Mouse (Mus musculus) embryonic facial prominence, embryonic 10.5 days (tissue): ENCODE data around the gene Itsn1. TPM values are rescaled to one million over a fixed set of nuclear protein-coding genes. Genes with fewer than 3 reads are reported as not detected.
A peak's percentile ranks its signal among the peaks of the same experiment; 100 is the strongest.

ENCODE experiments used
- DNase-seq: peaks from one replicate; pipeline ENCODE4 v3.0.0-alpha.2; 2017; ENCODE audit warnings: low spot score
- H3K27ac ChIP-seq: fragments of 300-500 bp; sonication (generic); replicated peaks from 2 replicates; pipeline ENCODE4 v1.5.1; 2016; ENCODE audit warnings: mild to moderate bottlenecking
- H3K27me3 ChIP-seq: fragments of 300-500 bp; sonication (generic); replicated peaks from 2 replicates; pipeline ENCODE4 v1.6.1; 2016; ENCODE audit warnings: low read depth, mild to moderate bottlenecking; ENCODE audit not compliant: poor library complexity, severe bottlenecking
- H3K36me3 ChIP-seq: fragments of 300-500 bp; sonication (generic); replicated peaks from 2 replicates; pipeline ENCODE4 v1.6.1; 2016; ENCODE audit warnings: mild to moderate bottlenecking, moderate library complexity
- H3K4me1 ChIP-seq: fragments of 300-500 bp; sonication (generic); 2 replicates; pipeline ENCODE4 v1.6.1; 2016
- H3K4me3 ChIP-seq: fragments of 300-500 bp; sonication (generic); 2 replicates; pipeline ENCODE4 v1.5.1; 2016; ENCODE audit warnings: mild to moderate bottlenecking, moderate library complexity
- H3K9me3 ChIP-seq: fragments of 300-500 bp; sonication (generic); 2 replicates; pipeline ENCODE4 v1.6.1; 2016; ENCODE audit warnings: mild to moderate bottlenecking
- WGBS: fragments of 180-500 bp; shearing (Covaris S2); methylation state at CpG from one replicate; pipeline ENCODE4 v1.1.7; 2016; 5-methylcytosine and 5-hydroxymethylcytosine counted together
- polyA plus RNA-seq: library from polyadenylated mRNA; unstranded; fragments of >200 nt; fragmentation: Nextera tagmentation; extraction: Ambion mirVana; gene quantifications from 2 replicates; pipeline ENCODE4 v1.2.1, GENCODE M21; 2016

Itsn1 gene
- polyA plus RNA-seq, 1 experiment from 2014 or later, result 40.1 TPM

DNA sequence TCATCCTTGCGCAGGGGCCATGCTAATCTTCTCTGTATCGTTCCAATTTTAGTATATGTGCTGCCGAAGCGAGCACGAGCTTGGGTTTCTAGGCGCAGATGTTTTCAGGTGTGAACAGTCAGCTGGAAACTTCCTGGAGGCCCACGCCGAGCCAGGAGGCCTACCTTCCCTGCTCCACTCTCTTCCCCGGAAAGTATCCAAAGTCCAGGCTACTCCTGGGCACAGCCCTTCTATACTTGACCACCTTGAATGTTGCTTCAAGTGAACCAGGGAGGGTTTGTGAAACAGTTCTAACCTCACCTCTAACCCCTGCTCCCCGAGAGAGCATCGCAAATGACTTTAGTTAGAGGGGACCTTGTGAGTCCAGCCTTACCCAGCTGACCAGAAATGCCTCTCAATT lies 192.3 kb downstream of the Itsn1 start:
- Histone ChIP-seq H3K4me3 (no peak overlapping the region), H3K9me3 (no peaks in the 10 kb centered on the region), H3K27ac (no peak overlapping the region), H3K36me3 (peaks cover 36% of the 10 kb centered on the region), H3K4me1 (peaks cover 22% of the 10 kb centered on the region), H3K27me3 (no peaks in the 10 kb centered on the region)
- 92% methylated on average over 11 of the region's 11 CpGs for WGBS
- no peak for DNase-seq

DNA sequence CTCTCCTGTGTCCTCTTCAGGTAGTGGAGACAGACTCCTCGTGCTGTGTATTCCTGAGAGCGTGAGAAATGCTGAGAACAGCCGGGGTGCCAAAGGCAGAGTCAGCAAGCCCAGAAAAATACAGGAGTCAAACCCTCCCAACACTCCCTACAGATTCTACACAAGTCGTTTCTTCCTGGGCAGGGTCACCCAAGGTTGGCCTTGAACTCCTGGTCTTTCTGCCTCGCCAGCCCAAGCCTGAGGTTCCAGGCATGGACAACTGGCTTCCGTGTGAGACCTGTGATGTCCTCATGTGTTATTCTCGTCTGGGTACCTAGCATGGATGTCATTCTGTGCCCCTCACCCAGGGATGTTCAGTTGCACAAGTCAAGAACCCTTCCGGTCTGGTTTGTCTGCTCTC lies 193.9 kb downstream of the Itsn1 start:
- Histone ChIP-seq H3K27ac (no peak overlapping the region), H3K9me3 (no peaks in the 10 kb centered on the region), H3K4me1 (peaks cover 15% of the 10 kb centered on the region), H3K36me3 (peaks cover 52% of the 10 kb centered on the region), H3K4me3 (no peak overlapping the region), H3K27me3 (no peaks in the 10 kb centered on the region)
- WGBS, result 82% methylated on average over 8 of the region's 8 CpGs
- DNase-seq, result no peak

DNA sequence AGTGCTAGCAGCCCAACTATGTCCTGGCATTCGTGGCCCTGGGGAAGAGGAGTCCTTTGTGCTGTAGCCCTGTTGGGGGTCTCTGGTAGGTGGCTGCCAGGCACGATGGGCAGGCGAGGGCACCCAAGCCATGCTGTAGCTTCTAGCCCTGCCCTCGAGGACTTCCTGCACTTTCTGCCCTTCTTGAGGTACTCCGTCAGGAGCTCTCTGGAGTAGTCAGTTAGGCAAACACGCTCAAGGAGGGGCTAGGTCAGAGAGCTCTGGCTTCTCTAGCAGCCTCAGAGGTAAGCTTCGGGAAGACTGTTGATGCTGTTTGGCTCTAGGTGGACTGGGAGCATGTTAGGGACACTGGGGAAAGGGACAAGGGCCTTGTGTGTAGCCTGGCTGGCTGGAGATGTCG lies 195.3 kb downstream of the Itsn1 start:
- no peaks in the 10 kb centered on the region for H3K27me3 ChIP-seq
- peaks cover under 1% of the 10 kb centered on the region; the same call in 1 of the 2 replicates for H3K4me1 ChIP-seq
- H3K36me3 ChIP-seq, result peaks cover 67% of the 10 kb centered on the region
- DNase-seq, result no peak
- no peak overlapping the region for H3K4me3 ChIP-seq
- H3K9me3 ChIP-seq, result no peaks in the 10 kb centered on the region
- WGBS, result 89% methylated on average over 8 of the region's 8 CpGs
- H3K27ac ChIP-seq, result no peak overlapping the region

DNA sequence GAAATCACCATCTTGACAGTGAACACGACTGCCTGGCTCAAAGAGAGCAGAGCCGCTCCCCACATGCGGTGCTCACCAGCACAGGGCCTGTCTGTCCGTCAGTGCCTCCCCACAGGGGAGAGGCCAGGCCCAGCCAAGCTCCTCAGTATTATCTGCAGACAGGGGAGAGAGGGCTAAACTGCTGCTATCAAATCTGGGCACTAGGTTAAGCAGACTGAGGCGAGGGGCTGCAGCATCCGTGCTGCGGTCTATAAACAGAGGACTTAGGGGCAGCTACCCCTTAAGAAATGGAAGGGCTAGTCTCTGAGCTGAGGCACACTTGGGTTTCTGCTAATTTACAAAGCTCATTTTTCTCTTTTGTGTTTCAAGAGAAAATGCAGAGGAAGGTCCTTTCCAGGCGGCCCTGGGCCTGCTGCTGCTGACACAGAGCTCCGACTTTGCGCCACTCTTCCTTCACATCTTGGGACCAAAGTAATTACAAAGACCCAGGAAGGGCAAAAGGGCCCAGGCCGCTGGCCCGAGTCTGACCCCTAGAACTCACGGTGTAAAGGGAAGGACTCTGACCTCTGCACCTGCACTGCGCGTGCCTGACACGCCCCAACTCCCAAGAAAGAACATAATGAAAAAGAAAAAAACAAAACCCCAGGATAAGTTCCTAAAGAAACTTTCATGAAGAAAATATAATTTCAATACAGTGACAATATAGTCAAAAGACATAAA lies 199.0 kb downstream of the Itsn1 start:
- no peak for DNase-seq
- Histone ChIP-seq H3K9me3 (no peaks in the 10 kb centered on the region), H3K4me3 (no peak overlapping the region), H3K27ac (no peak overlapping the region), H3K4me1 (peaks cover 10% of the 10 kb centered on the region), H3K36me3 (peaks cover 71% of the 10 kb centered on the region), H3K27me3 (no peaks in the 10 kb centered on the region)
- WGBS, result 90% methylated on average over 16 of the region's 16 CpGs

DNA sequence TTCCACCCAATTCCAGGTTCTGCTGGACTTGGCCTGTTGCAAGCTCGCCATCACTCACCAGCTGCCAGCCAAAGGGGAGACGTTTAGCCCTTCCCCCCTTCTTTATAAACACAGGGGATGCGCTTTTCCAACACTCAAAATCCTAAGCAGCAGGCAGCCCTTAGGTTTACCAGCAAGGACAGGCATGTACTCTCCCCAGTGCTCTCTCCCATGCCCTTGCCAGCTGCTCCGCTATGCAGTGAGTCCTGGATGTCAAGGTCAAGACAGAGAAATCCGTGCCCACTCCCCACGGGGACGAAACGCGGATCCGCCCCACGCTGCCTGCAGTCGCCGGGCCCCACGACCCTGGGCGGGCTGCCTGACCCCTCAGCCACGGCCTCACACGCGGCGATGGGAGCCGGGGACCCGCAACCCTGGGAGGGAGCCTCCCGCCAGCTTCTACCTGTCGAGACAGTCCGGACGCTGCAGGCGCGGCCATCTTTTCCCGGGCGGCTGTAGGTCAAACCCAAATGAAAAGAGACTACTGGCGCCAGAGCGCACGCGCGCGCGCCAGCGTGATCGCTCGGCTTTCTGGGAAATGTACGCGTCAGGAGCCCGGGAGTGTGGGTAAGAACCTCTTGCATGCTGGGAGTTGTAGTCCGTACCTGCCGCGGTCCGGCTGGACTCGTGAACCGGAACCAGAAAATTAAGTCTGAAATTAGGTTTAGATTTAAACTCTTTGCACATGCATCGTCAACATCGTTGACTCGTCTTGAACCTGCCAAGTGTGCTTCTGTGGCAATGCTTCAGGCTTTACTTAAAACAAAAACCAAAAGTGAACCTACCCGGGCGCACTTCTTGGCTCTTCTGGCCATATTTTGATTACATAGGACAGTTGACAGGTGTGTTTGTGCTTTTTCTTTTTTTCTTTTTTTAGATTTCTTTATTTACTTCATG lies 202.3 kb downstream of the Itsn1 start:
- Histone ChIP-seq H3K9me3 (no peaks in the 10 kb centered on the region), H3K4me1 (peaks cover 10% of the 10 kb centered on the region), H3K4me3 (peak overlapping the region; percentile 80), H3K27ac (peak overlapping the region; percentile 93), H3K27me3 (no peaks in the 10 kb centered on the region), H3K36me3 (peaks cover 38% of the 10 kb centered on the region)
- whole genome bisulfite sequencing, result under 1% methylated on average over 53 of the region's 53 CpGs
- peak; percentile 97 for DNase-seq

DNA sequence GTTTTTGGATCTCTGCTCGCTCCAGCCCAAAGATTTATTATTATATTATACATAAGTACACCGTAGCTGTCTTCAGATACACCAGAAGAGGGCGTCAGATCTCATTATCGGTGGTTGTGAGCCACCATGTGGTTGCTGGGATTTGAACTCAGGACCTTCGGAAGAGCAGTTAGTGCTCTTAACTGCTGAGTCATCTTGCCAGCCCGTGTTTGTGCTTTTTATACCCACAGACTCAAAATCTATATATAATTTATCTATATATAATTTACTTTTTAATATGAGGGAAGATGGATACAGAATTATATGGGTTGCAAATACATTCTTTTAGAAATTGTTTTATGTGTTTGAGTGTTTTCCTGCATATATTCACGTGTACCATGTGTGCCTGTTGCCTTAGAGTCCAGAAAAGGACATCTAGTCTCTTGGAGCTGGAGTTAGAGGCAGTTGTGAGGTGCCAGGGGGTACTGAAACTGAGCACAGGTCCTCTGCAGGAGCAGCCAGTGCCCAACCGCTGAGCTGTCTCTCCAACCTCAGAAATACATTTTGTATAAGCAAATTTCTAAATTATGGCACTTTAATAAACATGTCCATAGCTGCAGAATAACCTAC lies 203.1 kb downstream of the Itsn1 start:
- 54% methylated on average over 8 of the region's 8 CpGs for WGBS
- H3K36me3 ChIP-seq, result peaks cover 30% of the 10 kb centered on the region
- H3K27ac ChIP-seq, result peak overlapping the region; percentile 93; the same call in 1 of the 2 replicates
- peaks cover 10% of the 10 kb centered on the region for H3K4me1 ChIP-seq
- no peaks in the 10 kb centered on the region for H3K9me3 ChIP-seq
- no peak for DNase-seq
- H3K27me3 ChIP-seq, result no peaks in the 10 kb centered on the region
- peak overlapping the region; percentile 80 for H3K4me3 ChIP-seq

DNA sequence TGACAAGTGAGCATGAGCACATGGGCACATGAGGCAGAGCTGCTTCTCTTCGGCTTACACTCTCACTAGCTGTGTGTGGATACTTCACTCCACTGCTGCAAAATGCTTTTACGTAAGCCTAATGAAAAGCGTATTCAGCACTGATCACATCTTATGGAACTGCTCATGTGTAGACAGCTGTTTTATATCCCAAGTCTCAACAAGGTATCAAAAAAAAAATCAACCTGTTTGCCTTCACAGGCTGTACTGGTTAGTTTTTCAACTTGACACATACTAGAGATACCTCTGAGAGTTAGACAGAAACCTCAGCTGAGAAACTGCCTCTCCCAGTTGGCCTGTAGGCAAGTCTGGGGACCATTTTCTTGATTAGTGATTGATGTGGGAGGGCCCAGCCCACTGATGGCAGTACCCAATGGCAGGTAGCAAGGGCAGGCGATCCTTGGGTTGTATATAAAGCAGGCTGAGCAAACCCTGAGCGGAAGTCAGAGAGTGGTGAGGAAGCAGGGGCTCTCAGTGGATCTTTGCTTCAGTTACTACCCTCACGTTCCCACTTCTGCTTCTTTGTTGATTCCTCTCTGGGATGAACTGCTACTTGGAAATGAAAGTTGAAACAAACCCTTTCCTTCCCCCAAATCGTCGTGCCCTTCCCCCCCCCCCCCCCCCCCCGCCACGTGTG lies 203.9 kb downstream of the Itsn1 start:
- Histone ChIP-seq H3K27me3 (no peaks in the 10 kb centered on the region), H3K27ac (no peak overlapping the region), H3K4me3 (no peak overlapping the region), H3K4me1 (peaks cover 10% of the 10 kb centered on the region), H3K36me3 (peaks cover 22% of the 10 kb centered on the region), H3K9me3 (no peaks in the 10 kb centered on the region)
- DNase-seq, result no peak
- WGBS, result 58% methylated on average over 9 of the region's 10 CpGs

DNA sequence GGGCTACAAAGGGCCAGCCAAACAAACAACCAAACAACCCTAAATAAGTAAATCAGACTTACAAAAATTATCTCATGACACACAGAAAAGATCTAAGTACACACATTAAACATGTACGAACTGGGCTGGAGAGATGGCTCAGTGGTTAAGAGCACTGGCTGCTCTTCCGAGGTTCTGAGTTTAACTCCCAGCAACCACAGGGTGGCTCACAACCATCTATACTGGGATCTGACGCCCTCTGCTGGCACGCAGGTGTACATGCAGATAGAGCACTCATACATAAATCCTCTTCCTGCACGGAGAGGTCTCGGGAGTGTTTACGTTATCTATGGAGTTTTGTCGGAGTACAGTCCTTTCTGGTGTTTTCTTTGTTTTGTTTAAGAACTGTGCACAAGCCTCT lies 206.0 kb downstream of the Itsn1 start:
- DNase-seq, result peak; percentile 52
- Histone ChIP-seq H3K36me3 (peaks cover under 1% of the 10 kb centered on the region), H3K27ac (no peak overlapping the region), H3K4me3 (no peak overlapping the region), H3K4me1 (peaks cover 8% of the 10 kb centered on the region), H3K9me3 (no peaks in the 10 kb centered on the region), H3K27me3 (no peaks in the 10 kb centered on the region)
- WGBS, result 38% methylated on average over 8 of the region's 8 CpGs

DNA sequence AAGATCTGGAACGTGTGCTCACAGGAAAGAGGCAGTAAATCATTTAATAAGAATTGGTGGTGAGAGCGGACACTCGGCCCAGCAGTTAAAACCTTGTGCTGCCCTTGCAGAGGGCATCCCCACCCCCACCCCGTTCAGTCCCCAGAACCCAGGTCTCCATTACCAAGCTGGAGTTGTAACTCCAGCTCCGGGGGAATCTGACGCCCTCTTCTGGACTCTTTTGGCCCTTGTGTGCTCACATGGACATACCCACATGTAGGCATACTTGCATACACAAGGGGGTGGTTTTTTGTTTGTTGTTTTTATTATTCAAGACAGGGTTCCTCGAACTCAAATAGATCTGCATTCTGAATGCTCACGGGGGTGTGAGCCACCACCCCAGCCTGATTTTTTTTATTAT lies 206.6 kb downstream of the Itsn1 start:
- DNase-seq, result no peak
- WGBS, result 63% methylated on average over 8 of the region's 8 CpGs
- H3K27me3 ChIP-seq, result no peaks in the 10 kb centered on the region

DNA sequence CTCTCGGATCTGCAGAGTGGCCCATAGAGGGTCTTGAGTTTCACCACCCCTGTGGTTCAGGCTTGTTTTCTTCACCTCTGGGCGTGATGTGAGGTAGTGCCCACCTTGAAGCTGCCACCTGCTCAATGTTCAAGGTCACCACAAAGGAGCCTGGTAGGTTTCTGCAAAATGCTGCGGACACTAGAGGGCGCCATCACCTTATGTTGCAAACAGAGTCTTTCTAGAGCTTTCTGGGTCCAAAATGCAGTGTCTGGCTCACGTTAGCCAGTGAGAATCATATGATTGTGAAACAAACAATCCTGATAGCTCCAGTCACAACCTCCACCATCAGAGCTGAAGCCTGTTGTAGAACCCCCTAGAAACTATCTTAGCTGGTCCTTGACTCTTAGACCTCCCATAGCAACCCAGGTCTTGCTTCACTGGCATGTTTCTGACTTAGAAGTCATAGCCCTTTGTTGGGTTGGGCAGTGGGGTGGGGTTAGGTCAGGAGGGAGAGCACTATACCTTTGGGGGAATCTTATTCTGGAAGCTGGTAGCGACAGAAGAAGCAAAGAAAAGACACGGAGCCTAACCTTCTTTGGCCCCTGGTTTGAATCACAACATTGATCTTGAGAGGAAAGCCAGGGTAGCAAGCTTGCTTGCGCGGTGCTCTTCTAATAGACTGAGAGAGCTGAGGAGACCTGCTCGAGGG lies 207.4 kb downstream of the Itsn1 start:
- Histone ChIP-seq H3K4me3 (no peak overlapping the region), H3K36me3 (no peaks in the 10 kb centered on the region), H3K27me3 (no peaks in the 10 kb centered on the region), H3K9me3 (no peaks in the 10 kb centered on the region), H3K4me1 (peaks cover 3% of the 10 kb centered on the region; the same call in 1 of the 2 replicates), H3K27ac (peak overlapping the region; percentile 67)
- WGBS, result 49% methylated on average over 10 of the region's 10 CpGs
- DNase-seq, result peak; percentile 88

More for the DNA sequence above, 206.6 kb downstream of the Itsn1 start:
- no peak overlapping the region for H3K27ac ChIP-seq
- no peaks in the 10 kb centered on the region for H3K36me3 ChIP-seq
- peaks cover 4% of the 10 kb centered on the region for H3K4me1 ChIP-seq
- H3K4me3 ChIP-seq, result no peak overlapping the region
- H3K9me3 ChIP-seq, result no peaks in the 10 kb centered on the region

DNA sequence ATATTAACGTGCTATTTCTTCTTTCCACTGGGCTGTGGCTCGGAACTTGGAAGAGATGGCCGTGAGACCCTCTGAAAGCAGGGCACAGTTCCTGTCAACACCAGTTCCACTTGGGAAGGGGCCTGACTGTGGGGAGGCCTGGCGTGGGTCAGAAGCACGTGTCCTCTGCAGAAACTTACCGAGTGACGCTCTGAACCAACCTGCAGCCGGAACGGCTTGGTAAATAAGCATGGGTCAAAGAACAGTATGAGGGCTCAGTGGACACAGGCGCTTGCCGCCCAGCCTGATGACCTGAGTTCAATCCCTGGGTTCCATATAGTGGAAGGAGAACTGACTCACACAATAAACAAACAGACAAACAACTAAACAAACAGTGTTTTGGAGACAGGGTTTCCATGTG lies 208.2 kb downstream of the Itsn1 start:
- peaks cover 3% of the 10 kb centered on the region; the same call in 1 of the 2 replicates for H3K4me1 ChIP-seq
- no peaks in the 10 kb centered on the region for H3K27me3 ChIP-seq
- H3K4me3 ChIP-seq, result no peak overlapping the region
- no peaks in the 10 kb centered on the region for H3K36me3 ChIP-seq
- H3K27ac ChIP-seq, result peak overlapping the region; percentile 67; the same call in 1 of the 2 replicates
- 91% methylated on average over 11 of the region's 11 CpGs for WGBS
- DNase-seq, result no peak
- H3K9me3 ChIP-seq, result no peaks in the 10 kb centered on the region
